Mouse (Mus musculus) cerebellum, adult 8-10 months (tissue): ENCODE measurements around the gene Pgap2.
A peak's percentile ranks its signal among the peaks of the same experiment; 100 is the strongest.
"Not testable (repeated sequence)": the region's sequence is repeated elsewhere in the genome, so short reads cannot be mapped to it uniquely, and the experiment has no call there.

ENCODE experiments used
- DNase-seq: peaks from one replicate; pipeline ENCODE4 v3.0.0; 2022

Pgap2 gene

GRCm38 (mm10) chr7:102242371-102242770 lies 32.4 kb downstream of the Pgap2 start:
- no peak for DNase-seq

- no peak for DNase-seq
Measured at GRCm38 (mm10) chr7:102242917-102243316, 32.9 kb downstream of the Pgap2 start.

GRCm38 (mm10) chr7:102243870-102244269 lies 33.9 kb downstream of the Pgap2 start:
- no peak for DNase-seq

GRCm38 (mm10) chr7:102244782-102245535 lies 35.0 kb downstream of the Pgap2 start:
- DNase-seq, result no peak

- DNase-seq, result no peak
Measured at GRCm38 (mm10) chr7:102245775-102246174, 35.8 kb downstream of the Pgap2 start.

- no peak for DNase-seq
Measured at GRCm38 (mm10) chr7:102246265-102246664, 36.3 kb downstream of the Pgap2 start.

- DNase-seq, result no peak
Measured at GRCm38 (mm10) chr7:102246956-102247797, 37.2 kb downstream of the Pgap2 start.

- DNase-seq, result no peak
Measured at GRCm38 (mm10) chr7:102248691-102249404, 38.8 kb downstream of the Pgap2 start.

- DNase-seq, result no peak
Measured at GRCm38 (mm10) chr7:102249531-102249895, 39.5 kb downstream of the Pgap2 start.

- DNase-seq, result peak; percentile 64
Measured at GRCm38 (mm10) chr7:102249896-102250630, 40.1 kb downstream of the Pgap2 start.

- DNase-seq, result peak; percentile 89
Measured at GRCm38 (mm10) chr7:102250631-102251214, 40.7 kb downstream of the Pgap2 start.

GRCm38 (mm10) chr7:102253631-102254030 lies 43.6 kb downstream of the Pgap2 start:
- DNase-seq, result no peak

GRCm38 (mm10) chr7:102255954-102256353 lies 45.9 kb downstream of the Pgap2 start, which contains the start of gene Rhog:
TSS of gene Rhog (minus strand) at chr7:102256054.
- DNase-seq, result no peak

GRCm38 (mm10) chr7:102256636-102257035 lies 46.6 kb downstream of the Pgap2 start:
- no peak for DNase-seq

GRCm38 (mm10) chr7:102258189-102258588 lies 48.2 kb downstream of the Pgap2 start:
- DNase-seq, result peak; percentile 75

GRCm38 (mm10) chr7:102258753-102259152 lies 48.7 kb downstream of the Pgap2 start:
- DNase-seq, result no peak

- no peak for DNase-seq
Measured at GRCm38 (mm10) chr7:102259716-102260479, 49.9 kb downstream of the Pgap2 start.

GRCm38 (mm10) chr7:102260518-102260917 lies 50.5 kb downstream of the Pgap2 start:
- no peak for DNase-seq

- DNase-seq, result no peak
Measured at GRCm38 (mm10) chr7:102263020-102263419, 53.0 kb downstream of the Pgap2 start.

GRCm38 (mm10) chr7:102266021-102266400 lies 56.0 kb downstream of the Pgap2 start:
- not testable (repeated sequence) for DNase-seq

- DNase-seq, result no peak
Measured at GRCm38 (mm10) chr7:102266401-102267042, 56.5 kb downstream of the Pgap2 start.
